Comparison of ENCODE assay signal across 13 mouse cellular contexts in the genomic region with DNA sequence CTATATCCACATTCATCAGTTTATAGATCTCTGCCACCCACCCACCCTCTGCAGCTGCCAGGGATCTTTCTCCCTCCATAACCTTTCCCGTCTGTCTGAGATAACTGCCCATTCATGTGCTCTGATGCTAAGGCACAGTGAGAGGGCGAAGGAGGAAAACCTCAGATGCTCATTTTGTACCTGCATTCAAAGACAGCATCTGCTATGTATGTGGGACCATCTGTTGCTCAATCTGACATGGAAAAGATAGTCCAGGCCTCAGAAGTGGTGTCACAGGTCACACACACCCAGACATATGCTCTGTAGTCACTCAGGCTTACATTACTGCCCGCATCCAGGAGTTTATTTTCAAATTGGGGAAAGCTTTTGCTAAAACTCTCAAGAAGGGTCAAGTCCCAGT.
DNase-seq lines count a peak whose midpoint lies in the region; ATAC-seq and TF ChIP-seq lines count a peak whose summit lies in the region.
"Had no signal": no experiment of that assay in that cellular context is flagged by ENCODE, and none has a peak within 500 bp of the region (broad histone marks: within the 10 kb centered on the region; RNA-seq: fewer than 3 reads in every experiment).

No protein-coding gene starts in this region.

- no peak overlapping the region for H3ac ChIP-seq in C2C12 (ENCODE audit: control insufficient read depth, insufficient read length, low read depth)

- no peak overlapping the region for H3K4me3 ChIP-seq in heart, embryonic 11.5 days (ENCODE audit: low read depth, low read length)
- peak overlapping the region; percentile 90; the same call in 1 of the 2 replicates for H3K4me3 ChIP-seq in kidney, embryonic 16.5 days (ENCODE audit: low read length)
- no peak overlapping the region for H3K4me3 ChIP-seq in kidney, adult 2 months (ENCODE audit: insufficient read depth, low read depth, low read length)
- H3K4me3 ChIP-seq in C2C12 (ENCODE audit: insufficient read depth, poor library complexity, severe bottlenecking), result no peak overlapping the region
- 0 out of 2 replicates have a peak overlapping the region, but pooled peaks have one; percentile 1 for H3K4me3 ChIP-seq in embryonic facial prominence, embryonic 15.5 days (replicated peaks)
- H3K4me3 ChIP-seq: intestine, embryonic 15.5 days; midbrain, embryonic 12.5 days had no signal

- ATAC-seq in heart, embryonic 11.5 days (replicated peaks; ENCODE audit: insufficient number of reproducible peaks, low FRiP score, low TSS enrichment), result no peak
- ATAC-seq in kidney, embryonic 16.5 days (ENCODE audit: low FRiP score, low TSS enrichment), result no peak
- ATAC-seq in embryonic facial prominence, embryonic 15.5 days (ENCODE audit: insufficient number of reproducible peaks, low FRiP score, low TSS enrichment, low read depth), result no peak
- no peak for ATAC-seq in inflammation-experienced regulatory T-cells, adult 6 months
- ATAC-seq: intestine, embryonic 15.5 days had no signal

- H3K27me3 ChIP-seq in heart, embryonic 11.5 days (ENCODE audit: control insufficient read depth, insufficient read depth, low read length), result no peaks in the 10 kb centered on the region
- H3K27me3 ChIP-seq in kidney, embryonic 16.5 days (ENCODE audit: insufficient read depth, low read length), result no peaks in the 10 kb centered on the region
- H3K27me3 ChIP-seq in kidney, adult 2 months (replicated peaks; ENCODE audit: control insufficient read depth, insufficient read depth, low read length), result no peaks in the 10 kb centered on the region
- no peaks in the 10 kb centered on the region for H3K27me3 ChIP-seq in C2C12 (ENCODE audit: control insufficient read depth, insufficient read depth, insufficient read length)
- no peaks in the 10 kb centered on the region for H3K27me3 ChIP-seq in embryonic facial prominence, embryonic 15.5 days
- H3K27me3 ChIP-seq: intestine, embryonic 15.5 days; midbrain, embryonic 12.5 days had no signal

- no peaks in the 10 kb centered on the region for H3K9me3 ChIP-seq in heart, embryonic 11.5 days (replicated peaks; ENCODE audit: control insufficient read depth, low read length)
- H3K9me3 ChIP-seq in kidney, embryonic 16.5 days (ENCODE audit: low read length), result no peaks in the 10 kb centered on the region
- H3K9me3 ChIP-seq in embryonic facial prominence, embryonic 15.5 days (replicated peaks), result no peaks in the 10 kb centered on the region
- H3K9me3 ChIP-seq: intestine, embryonic 15.5 days; midbrain, embryonic 12.5 days had no signal

- H3K79me3 ChIP-seq in C2C12 (ENCODE audit: low read depth), result peaks cover 69% of the 10 kb centered on the region

- TF ChIP-seq CTCF in kidney, adult 2 months (conservative IDR thresholded peaks at IDR 0.05; ENCODE audit: insufficient read depth, insufficient read length, low read depth, low read length), result no peak
- TF ChIP-seq CTCF in C2C12 (IDR thresholded peaks at IDR 0.05; ENCODE audit: control insufficient read depth, insufficient read depth, insufficient read length), result no peak

- no peak for DNase-seq in heart, postnatal 14 days
- DNase-seq in kidney, adult 2 months, result no peak
- DNase-seq in gastrocnemius, postnatal 25 days, result no peak
- DNase-seq: adrenal gland, postnatal 25 days; liver; lung, postnatal 14 days had no signal

- H3K36me3 ChIP-seq in heart, embryonic 11.5 days (ENCODE audit: control insufficient read depth, insufficient read depth, low read length), result no peaks in the 10 kb centered on the region
- H3K36me3 ChIP-seq in kidney, embryonic 16.5 days (ENCODE audit: insufficient read depth, low read length), result no peaks in the 10 kb centered on the region
- H3K36me3 ChIP-seq in kidney, adult 2 months (ENCODE audit: control insufficient read depth, insufficient read depth, low read length), result no peaks in the 10 kb centered on the region
- peaks cover 6% of the 10 kb centered on the region for H3K36me3 ChIP-seq in C2C12 (ENCODE audit: control insufficient read depth, insufficient read depth)
- H3K36me3 ChIP-seq in embryonic facial prominence, embryonic 15.5 days, result no peaks in the 10 kb centered on the region
- H3K36me3 ChIP-seq: intestine, embryonic 15.5 days; midbrain, embryonic 12.5 days had no signal

- H3K4me2 ChIP-seq in heart, embryonic 11.5 days, result peak overlapping the region; percentile 81; the same call in 1 of the 2 replicates
- peak overlapping the region; percentile 75 for H3K4me2 ChIP-seq in kidney, embryonic 16.5 days (replicated peaks; ENCODE audit: low read depth, low read length)
- H3K4me2 ChIP-seq in embryonic facial prominence, embryonic 15.5 days (replicated peaks), result 0 out of 2 replicates have a peak overlapping the region, but pooled peaks have one; percentile 74

- WGBS in heart, embryonic 11.5 days (ENCODE audit: insufficient replicate concordance), result 71% methylated on average over 3 of the region's 3 CpGs
- 73% methylated on average over 3 of the region's 3 CpGs for WGBS in kidney, embryonic 16.5 days
- WGBS in kidney, adult 2 months, result 71% methylated on average over 3 of the region's 3 CpGs
- 84% methylated on average over 3 of the region's 3 CpGs for WGBS in embryonic facial prominence, embryonic 15.5 days

- TF ChIP-seq POLR2A in kidney, adult 2 months (IDR thresholded peaks at IDR 0.05; ENCODE audit: low read depth, low read length), result no peak

- peaks cover 39% of the 10 kb centered on the region for H3K4me1 ChIP-seq in heart, embryonic 11.5 days (ENCODE audit: control insufficient read depth, insufficient read depth, low read length)
- H3K4me1 ChIP-seq in kidney, embryonic 16.5 days (ENCODE audit: insufficient read depth, low read length), result peaks cover 60% of the 10 kb centered on the region
- peaks cover 49% of the 10 kb centered on the region for H3K4me1 ChIP-seq in kidney, adult 2 months (ENCODE audit: control insufficient read depth, insufficient read depth, low read length)
- H3K4me1 ChIP-seq in embryonic facial prominence, embryonic 15.5 days, result peaks cover 36% of the 10 kb centered on the region

- H3K79me2 ChIP-seq in C2C12 (ENCODE audit: control insufficient read depth, insufficient read depth), result peaks cover 86% of the 10 kb centered on the region

- no peak overlapping the region for H3K9ac ChIP-seq in heart, embryonic 11.5 days (ENCODE audit: low read depth, low read length)
- H3K9ac ChIP-seq in kidney, embryonic 16.5 days (replicated peaks; ENCODE audit: low read length), result no peak overlapping the region
- no peak overlapping the region for H3K9ac ChIP-seq in embryonic facial prominence, embryonic 15.5 days
- H3K9ac ChIP-seq: intestine, embryonic 15.5 days; midbrain, embryonic 12.5 days had no signal

- intact Hi-C loops in heart, postnatal 14 days (cut with DNase I), result loop anchor here (5.0 kb wide), 5 partner anchors 41 to 171 kb away; a partner anchor contains a TSS

- 0 out of 2 replicates have a peak overlapping the region, but pooled peaks have one; percentile 12 for H3K27ac ChIP-seq in heart, embryonic 11.5 days (ENCODE audit: low read depth, low read length)
- no peak overlapping the region for H3K27ac ChIP-seq in kidney, embryonic 16.5 days (ENCODE audit: low read length)
- no peak overlapping the region for H3K27ac ChIP-seq in kidney, adult 2 months (ENCODE audit: insufficient read depth, low read depth, low read length)
- H3K27ac ChIP-seq in embryonic facial prominence, embryonic 15.5 days (replicated peaks), result no peak overlapping the region
- H3K27ac ChIP-seq: intestine, embryonic 15.5 days; midbrain, embryonic 12.5 days had no signal

TF ChIP-seq in C2C12, 6 proteins besides CTCF, POLR2A, EP300 and RAD21:
- TF ChIP-seq CEBPB (IDR thresholded peaks at IDR 0.05; ENCODE audit: low read depth), result peak; percentile 25
- TF ChIP-seq FOSL1 (IDR thresholded peaks at IDR 0.05; ENCODE audit: insufficient read depth, low read length, poor library complexity, severe bottlenecking), result no peak
- no peak for TF ChIP-seq MYOD1 (IDR thresholded peaks at IDR 0.05; ENCODE audit: control insufficient read depth, insufficient read length, low read depth)
- no peak for TF ChIP-seq USF1 (IDR thresholded peaks at IDR 0.05; ENCODE audit: low read depth)

Comparison
In these comparisons a context has a peak if more than half of its experiments do, and no peak if none do; other contexts are left out.
1. H3K4me3 ChIP-seq: peak in kidney, embryonic 16.5 days (single experiment) and embryonic facial prominence, embryonic 15.5 days (single experiment); none in heart, embryonic 11.5 days (single experiment), kidney, adult 2 months (single experiment) and C2C12 (single experiment).
2. Peak in every context shown above with its lines, with median percentiles within 50 percentile points of each other: H3K4me2 ChIP-seq.